Mouse (Mus musculus) cortical plate, adult 2 months (tissue): Measurements from ENCODE around the gene Gng2.

Source experiments
- CTCF ChIP-seq: fragments of 200-500 bp; IDR thresholded peaks from 2 replicates; pipeline ENCODE4 v1.5.1; 2011; ENCODE audit warnings: mild to moderate bottlenecking, control low read depth, low read length; ENCODE audit not compliant: insufficient read depth; ENCODE audit errors: extremely low read depth
- POLR2A ChIP-seq: fragments of 200-500 bp; IDR thresholded peaks from 2 replicates; pipeline ENCODE4 v1.6.1; 2011; ENCODE audit warnings: mild to moderate bottlenecking, low read length, control low read depth; ENCODE audit not compliant: insufficient read depth; ENCODE audit errors: extremely low read depth

DNA sequence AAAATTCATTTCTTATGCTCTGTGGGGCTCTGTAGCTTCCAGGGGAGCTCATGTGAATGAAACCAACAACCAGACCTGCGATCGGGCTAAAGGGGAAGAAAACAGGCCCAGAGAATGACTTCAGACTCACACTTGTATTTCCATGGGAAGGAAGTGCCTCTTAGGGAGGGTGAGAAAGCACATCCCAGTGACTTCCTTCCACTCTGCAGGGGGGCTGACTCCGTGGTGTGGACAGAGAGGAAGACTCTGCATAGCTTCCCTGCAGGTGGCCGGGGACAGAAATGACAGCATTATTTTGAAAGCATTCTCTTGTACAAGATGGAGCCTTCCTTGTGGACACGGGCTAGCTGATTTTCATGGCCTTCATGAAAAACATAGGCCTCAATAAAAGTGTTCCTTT lies 73.4 kb downstream of the Gng2 start:
- no peak for TF ChIP-seq CTCF
- TF ChIP-seq POLR2A, result no peak
